Mouse (Mus musculus) liver, postnatal 0 days (tissue): ENCODE data around the gene Mast1.

Source experiments
- CTCF ChIP-seq: sonication (generic); IDR thresholded peaks from 2 replicates; pipeline ENCODE4 v1.5.1; 2016; ENCODE audit warnings: antibody characterized with exemption, low read depth
- EP300 ChIP-seq: IDR thresholded peaks from 2 replicates; pipeline ENCODE4 v1.6.1; 2016; ENCODE audit warnings: antibody characterized with exemption, low read depth, mild to moderate bottlenecking

DNA sequence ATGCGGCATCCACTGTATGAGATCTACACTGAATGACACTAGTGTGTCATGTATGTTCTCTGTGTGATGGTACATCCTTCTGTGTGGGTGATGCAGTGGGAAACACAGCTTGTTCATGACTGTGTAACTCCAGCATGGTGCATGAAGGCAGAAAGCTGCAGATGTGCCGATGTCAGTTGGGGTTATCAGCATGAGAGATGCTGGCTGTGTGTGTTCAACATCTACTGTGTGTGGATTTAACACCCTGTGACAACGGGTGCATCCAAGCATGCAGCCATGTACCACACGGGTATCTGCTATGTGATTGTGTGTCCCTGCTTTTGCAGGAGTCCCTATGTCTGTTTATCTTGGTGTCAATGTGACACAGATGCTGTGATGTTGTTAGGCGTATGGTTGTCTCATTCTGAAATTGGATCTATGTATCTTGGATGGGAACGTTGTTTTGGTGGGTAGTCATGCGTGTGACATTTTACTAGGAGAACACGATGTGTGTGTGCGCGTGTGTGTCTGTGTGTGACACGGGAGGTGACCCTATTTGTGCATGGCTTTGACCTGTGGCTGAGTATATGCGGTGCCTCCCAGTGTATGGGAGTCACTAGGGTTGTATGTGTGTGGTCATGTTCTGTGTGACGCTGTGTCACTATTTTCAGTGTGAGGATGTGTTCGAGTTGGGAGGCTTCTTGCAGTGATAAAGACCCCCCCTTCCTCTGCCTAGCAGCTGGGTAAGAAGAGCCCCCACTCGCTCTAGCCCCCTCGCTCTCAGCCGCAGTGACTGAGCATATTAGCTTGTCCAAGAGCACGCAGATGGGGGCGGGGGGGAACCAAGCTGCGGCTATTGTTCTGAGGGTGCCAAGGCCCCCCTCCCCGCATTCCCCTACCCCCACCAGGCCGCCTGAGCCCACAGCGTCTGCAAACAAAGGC lies 858 bp downstream of the Mast1 start:
- TF ChIP-seq CTCF = no peak
- TF ChIP-seq EP300 = no peak
